Mouse (Mus musculus) embryonic facial prominence, embryonic 15.5 days (tissue): Measurements from ENCODE around the gene Rnf32. TPM values are rescaled to one million over a fixed set of nuclear protein-coding genes. Genes with fewer than 3 reads are reported as not detected.

ENCODE experiments used
- ATAC-seq: fragments of 200-750 bp; cut with Nextera tagmentation; 2 replicates; pipeline ENCODE4 v1.8.0; 2017; ENCODE audit warnings: low read depth, moderate TSS enrichment; ENCODE audit not compliant: insufficient number of reproducible peaks, low FRiP score, low TSS enrichment
- H3K27ac ChIP-seq: fragments of 300-500 bp; sonication (generic); replicated peaks from 2 replicates; pipeline ENCODE4 v1.5.1; 2015; ENCODE audit warnings: mild to moderate bottlenecking, inconsistent platforms
- H3K27me3 ChIP-seq: fragments of 300-500 bp; sonication (generic); 2 replicates; pipeline ENCODE4 v1.6.1; 2015; ENCODE audit warnings: inconsistent platforms
- H3K36me3 ChIP-seq: fragments of 300-500 bp; sonication (generic); 2 replicates; pipeline ENCODE4 v1.6.1; 2015; ENCODE audit warnings: mild to moderate bottlenecking, inconsistent platforms
- H3K4me1 ChIP-seq: fragments of 300-500 bp; sonication (generic); 2 replicates; pipeline ENCODE4 v1.6.1; 2015; ENCODE audit warnings: inconsistent platforms
- H3K4me2 ChIP-seq: fragments of 300-500 bp; sonication (generic); replicated peaks from 2 replicates; pipeline ENCODE4 v1.6.1; 2015; ENCODE audit warnings: mild to moderate bottlenecking, inconsistent platforms
- H3K4me3 ChIP-seq: fragments of 300-500 bp; sonication (generic); replicated peaks from 2 replicates; pipeline ENCODE4 v1.5.1; 2015; ENCODE audit warnings: mild to moderate bottlenecking, inconsistent platforms
- H3K9ac ChIP-seq: fragments of 300-500 bp; sonication (generic); 2 replicates; pipeline ENCODE4 v1.6.1; 2015; ENCODE audit warnings: inconsistent platforms
- H3K9me3 ChIP-seq: fragments of 300-500 bp; sonication (generic); replicated peaks from 2 replicates; pipeline ENCODE4 v1.6.1; 2016; ENCODE audit warnings: inconsistent platforms
- polyA plus RNA-seq: library from polyadenylated mRNA; unstranded; fragments of >200 nt; fragmentation: Nextera tagmentation; extraction: Ambion mirVana; gene quantifications from 2 replicates; pipeline ENCODE4 v1.2.1, GENCODE M21; 2015

Gene Rnf32
- polyA plus RNA-seq, 1 experiment from 2014 or later: 9.1 TPM

DNA sequence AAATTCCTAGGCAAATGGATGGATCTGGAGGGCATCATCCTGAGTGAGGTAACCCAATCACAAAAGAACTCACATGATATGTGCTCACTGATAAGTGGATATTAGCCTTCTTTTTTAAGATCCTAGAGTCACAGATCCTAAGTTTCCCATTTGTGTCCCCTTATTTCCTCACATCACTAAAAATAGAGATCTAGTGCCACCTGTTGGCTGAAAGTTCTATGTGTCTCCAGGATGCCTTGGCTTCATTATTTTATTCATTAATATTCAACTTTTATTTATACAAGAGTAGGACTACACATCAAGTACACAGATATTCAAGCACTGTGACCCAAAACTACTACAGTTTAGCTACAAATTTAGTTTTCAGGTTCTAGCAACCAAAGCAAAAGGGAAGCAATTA, 79.0 kb downstream of the Rnf32 start:
- Histone ChIP-seq H3K4me3 (no peak overlapping the region), H3K36me3 (no peaks in the 10 kb centered on the region), H3K4me1 (no peaks in the 10 kb centered on the region), H3K27ac (no peak overlapping the region), H3K4me2 (no peak overlapping the region), H3K27me3 (no peaks in the 10 kb centered on the region), H3K9me3 (no peaks in the 10 kb centered on the region), H3K9ac (no peak overlapping the region)
- no peak for ATAC-seq

Other genes with a start within 250 kb of the Rnf32 start
- 9.9 and 10.3 TPM in 2 replicates for gene Lmbr1, start 182.4 kb downstream of the Rnf32 start, polyA plus RNA-seq
- 24.6 and 25.5 TPM in 2 replicates for gene Nom1, start 238.7 kb downstream of the Rnf32 start, polyA plus RNA-seq